Mouse (Mus musculus) hindbrain, embryonic 16.5 days (tissue): Measurements from ENCODE around the gene Ndufs8. TPM values are rescaled to one million over a fixed set of nuclear protein-coding genes. Genes with fewer than 3 reads are reported as not detected.

Experiments
- ATAC-seq: fragments of 200-750 bp; cut with Nextera tagmentation; 2 replicates; pipeline ENCODE4 v1.8.0; 2017; ENCODE audit warnings: moderate TSS enrichment, moderate library complexity
- H3K27ac ChIP-seq: fragments of 300-500 bp; sonication (generic); 2 replicates; pipeline ENCODE4 v1.5.1; 2014; ENCODE audit warnings: low read depth, mild to moderate bottlenecking, control low read depth, low read length, moderate library complexity
- H3K27me3 ChIP-seq: fragments of 300-500 bp; sonication (generic); replicated peaks from 2 replicates; pipeline ENCODE4 v1.6.1; 2014; ENCODE audit warnings: low read length; ENCODE audit not compliant: control insufficient read depth, insufficient read depth
- H3K36me3 ChIP-seq: fragments of 300-500 bp; sonication (generic); 2 replicates; pipeline ENCODE4 v1.6.1; 2014; ENCODE audit warnings: mild to moderate bottlenecking, low read length, moderate library complexity, mixed read lengths; ENCODE audit not compliant: control insufficient read depth, insufficient read depth
- H3K4me1 ChIP-seq: fragments of 300-500 bp; sonication (generic); 2 replicates; pipeline ENCODE4 v1.6.1; 2014; ENCODE audit warnings: low read depth, low read length; ENCODE audit not compliant: control insufficient read depth, insufficient read depth
- H3K4me2 ChIP-seq: fragments of 300-500 bp; sonication (generic); 2 replicates; pipeline ENCODE4 v1.6.1; 2014; ENCODE audit warnings: mild to moderate bottlenecking, low read length, control low read depth, moderate library complexity
- H3K4me3 ChIP-seq: fragments of 300-500 bp; sonication (generic); 2 replicates; pipeline ENCODE4 v1.5.1; 2014; ENCODE audit warnings: mild to moderate bottlenecking, low read length, control low read depth, moderate library complexity
- H3K9ac ChIP-seq: fragments of 300-500 bp; sonication (generic); 2 replicates; pipeline ENCODE4 v1.6.1; 2014; ENCODE audit warnings: low read depth, mild to moderate bottlenecking, control low read depth, low read length, moderate library complexity
- H3K9me3 ChIP-seq: fragments of 300-500 bp; sonication (generic); 2 replicates; pipeline ENCODE4 v1.6.1; 2014; ENCODE audit warnings: mild to moderate bottlenecking, low read length, moderate library complexity; ENCODE audit not compliant: control insufficient read depth
- WGBS: fragments of 180-500 bp; shearing (Covaris S2); extraction: QIAGEN DNeasy Blood & Tissue Kit; methylation state at CpG from one replicate; pipeline ENCODE4 v1.1.7; 2014; 5-methylcytosine and 5-hydroxymethylcytosine counted together
- polyA plus RNA-seq: library from polyadenylated mRNA; unstranded; fragments of >200 nt; fragmentation: Nextera tagmentation; extraction: Ambion mirVana; gene quantifications from 2 replicates; pipeline ENCODE4 v1.2.1, GENCODE M21; 2015

Ndufs8 gene
- polyA plus RNA-seq, 1 experiment from 2014 or later = 320 TPM

DNA sequence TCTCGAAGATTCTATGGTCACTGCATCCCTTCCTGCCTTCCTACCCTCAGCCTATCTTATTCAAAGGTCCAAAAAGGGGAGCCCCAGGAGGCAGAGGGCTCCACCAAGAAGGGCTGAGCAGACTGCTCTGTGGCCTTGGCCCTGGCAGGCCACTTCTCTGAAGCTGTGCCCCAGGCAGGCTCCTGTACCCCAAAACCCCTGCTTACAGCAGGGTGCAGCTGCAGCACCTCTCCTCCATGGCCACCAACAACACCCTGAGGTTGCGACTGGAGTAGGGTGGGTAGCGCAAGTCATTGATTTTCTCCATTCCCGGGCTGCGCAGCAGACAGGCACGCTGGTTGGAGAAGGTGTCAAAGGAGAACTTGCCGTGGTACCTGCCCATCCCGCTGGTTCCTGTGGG is 1.1 kb upstream of the Ndufs8 start:
- H3K4me1 ChIP-seq = peaks cover 15% of the 10 kb centered on the region
- ATAC-seq = no peak
- 88% methylated on average over 8 of the region's 8 CpGs for WGBS
- no peaks in the 10 kb centered on the region for H3K27me3 ChIP-seq
- H3K4me3 ChIP-seq = peak overlapping the region; percentile 76
- H3K27ac ChIP-seq = no peak overlapping the region
- peak overlapping the region; percentile 71 for H3K4me2 ChIP-seq
- no peaks in the 10 kb centered on the region for H3K9me3 ChIP-seq
- H3K9ac ChIP-seq = no peak overlapping the region
- peaks cover 14% of the 10 kb centered on the region for H3K36me3 ChIP-seq

DNA sequence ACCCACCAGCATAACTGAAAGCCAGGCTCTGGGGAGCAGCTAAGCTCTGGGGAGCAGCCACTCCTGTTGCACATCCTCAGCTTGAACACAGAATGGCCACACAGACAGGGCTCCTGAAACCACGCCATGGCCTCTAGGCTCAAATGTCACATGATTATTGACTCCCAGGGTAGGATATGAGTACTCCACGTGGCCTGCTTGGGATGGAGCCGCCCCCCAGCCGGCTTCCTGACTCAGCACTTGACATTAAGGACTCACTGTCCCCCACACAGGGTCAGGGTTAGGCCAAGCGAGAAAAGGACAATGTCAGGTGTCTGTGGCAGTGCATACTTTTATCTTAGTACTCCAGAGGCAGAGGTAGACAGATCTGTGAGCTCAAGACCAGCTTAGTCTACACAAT is 2.4 kb downstream of the Ndufs8 start:
- WGBS = 81% methylated on average over 5 of the region's 5 CpGs
- peaks cover 15% of the 10 kb centered on the region for H3K36me3 ChIP-seq
- H3K4me1 ChIP-seq = peaks cover 21% of the 10 kb centered on the region
- ATAC-seq = no peak
- no peak overlapping the region for H3K27ac ChIP-seq
- H3K9me3 ChIP-seq = no peaks in the 10 kb centered on the region
- no peaks in the 10 kb centered on the region for H3K27me3 ChIP-seq
- H3K4me2 ChIP-seq = no peak overlapping the region
- H3K4me3 ChIP-seq = no peak overlapping the region
- H3K9ac ChIP-seq = no peak overlapping the region

DNA sequence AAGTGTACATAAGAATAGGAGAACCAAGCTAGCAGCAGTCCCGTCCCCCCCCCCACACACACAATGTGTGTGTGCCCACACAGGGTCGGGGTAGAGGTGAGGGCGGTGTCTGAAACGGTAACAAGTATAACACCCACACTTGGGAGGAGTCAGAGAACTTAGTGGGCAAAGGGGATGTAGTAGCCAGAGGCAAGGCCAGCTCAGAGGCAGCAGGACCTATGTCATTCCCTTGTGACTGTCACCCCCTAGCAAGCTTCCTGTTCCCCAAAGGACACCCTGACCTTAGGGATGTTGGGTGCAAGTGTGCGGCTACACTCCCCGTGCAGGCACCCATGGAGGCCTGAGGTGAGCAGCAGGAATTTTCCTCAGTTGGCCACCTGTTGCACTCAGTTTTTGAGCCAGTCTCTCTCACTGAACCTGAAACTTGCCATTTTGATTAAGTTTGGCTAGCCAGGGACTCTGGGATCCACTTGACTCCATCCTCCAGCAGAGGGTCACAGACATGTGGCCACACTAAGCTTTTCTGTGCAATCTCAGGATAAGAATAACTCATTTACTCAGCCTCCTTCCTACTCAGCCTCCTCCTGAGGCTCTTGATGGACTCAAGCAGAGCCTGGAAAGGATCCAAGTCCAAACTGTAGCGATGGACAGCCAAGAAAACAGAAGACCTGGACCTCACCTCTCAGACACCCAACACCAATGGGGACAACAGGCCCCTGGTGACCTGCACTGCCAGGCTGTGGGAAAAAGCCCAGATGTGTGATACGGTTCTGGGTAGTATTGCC is 4.5 kb downstream of the Ndufs8 start:
- no peak overlapping the region for H3K4me3 ChIP-seq
- WGBS = 77% methylated on average over 8 of the region's 8 CpGs
- H3K4me2 ChIP-seq = peak overlapping the region; percentile 74
- peaks cover 14% of the 10 kb centered on the region for H3K4me1 ChIP-seq
- H3K9ac ChIP-seq = no peak overlapping the region
- H3K9me3 ChIP-seq = no peaks in the 10 kb centered on the region
- peaks cover 15% of the 10 kb centered on the region for H3K36me3 ChIP-seq
- no peak for ATAC-seq
- H3K27ac ChIP-seq = no peak overlapping the region
- H3K27me3 ChIP-seq = no peaks in the 10 kb centered on the region

DNA sequence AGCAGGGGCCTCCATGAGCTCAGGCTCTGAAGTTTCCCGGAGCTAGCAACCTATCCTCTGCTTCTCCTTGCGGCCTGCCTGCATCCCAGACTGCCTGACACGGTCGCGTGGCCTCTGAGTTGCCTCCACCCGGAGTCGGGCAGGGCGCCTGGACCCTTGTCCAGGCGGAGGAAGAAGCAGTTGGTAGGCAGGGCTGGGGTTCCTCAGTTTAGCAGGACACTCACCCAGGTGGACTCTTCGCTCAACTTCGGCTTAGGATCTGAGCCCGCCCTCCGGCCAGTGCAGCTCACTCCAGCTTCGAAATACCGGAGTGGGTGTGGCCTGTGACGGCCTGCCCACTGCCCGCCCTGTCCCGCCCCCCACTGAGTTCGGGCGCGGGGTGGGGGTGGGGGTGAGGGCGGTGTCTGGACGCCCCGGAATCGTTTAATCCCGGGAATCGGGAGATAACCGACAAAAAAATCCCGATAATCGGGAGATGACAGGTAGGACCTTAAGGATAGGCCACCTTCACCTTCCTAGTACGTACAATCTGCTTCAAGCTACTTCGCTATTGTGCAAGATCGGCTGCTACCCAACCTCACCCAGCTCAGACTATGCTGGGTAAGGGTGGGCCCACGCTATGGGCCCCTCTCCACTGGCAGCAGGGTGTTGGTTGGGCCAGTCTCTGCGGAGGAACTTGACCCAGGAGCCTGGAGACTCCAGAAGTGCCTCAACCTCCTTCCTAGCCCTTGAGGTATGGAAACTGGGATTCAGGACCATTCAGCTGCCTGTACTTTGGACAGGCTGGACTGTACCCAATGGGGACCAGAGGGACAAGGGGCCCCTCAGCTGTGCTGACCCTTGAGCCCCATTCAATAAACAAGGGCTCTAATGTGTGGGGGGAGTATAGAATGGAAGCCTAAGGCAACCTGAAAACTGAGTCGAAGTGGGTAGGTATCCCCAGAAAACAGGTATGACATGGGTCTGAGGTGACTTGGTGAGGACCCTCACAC is 5.5 kb downstream of the Ndufs8 start, which contains the start of gene Tcirg1:
Gene Tcirg1 (minus strand): TSS at position 339 of the 992 bp plus-strand sequence.
- 7% methylated on average over 35 of the region's 36 CpGs for WGBS
- H3K4me3 ChIP-seq = peak within 1 kb of the TSS; percentile 47
- peaks cover 13% of the 10 kb centered on the region for H3K4me1 ChIP-seq
- no peak within 1 kb of the TSS for H3K27ac ChIP-seq
- H3K36me3 ChIP-seq = peaks cover 15% of the 10 kb centered on the region
- peak; percentile 81 for ATAC-seq
- peak within 1 kb of the TSS; percentile 65 for H3K9ac ChIP-seq
- H3K9me3 ChIP-seq = no peaks in the 10 kb centered on the region
- H3K4me2 ChIP-seq = peak within 1 kb of the TSS; percentile 74
- no peaks in the 10 kb centered on the region for H3K27me3 ChIP-seq

DNA sequence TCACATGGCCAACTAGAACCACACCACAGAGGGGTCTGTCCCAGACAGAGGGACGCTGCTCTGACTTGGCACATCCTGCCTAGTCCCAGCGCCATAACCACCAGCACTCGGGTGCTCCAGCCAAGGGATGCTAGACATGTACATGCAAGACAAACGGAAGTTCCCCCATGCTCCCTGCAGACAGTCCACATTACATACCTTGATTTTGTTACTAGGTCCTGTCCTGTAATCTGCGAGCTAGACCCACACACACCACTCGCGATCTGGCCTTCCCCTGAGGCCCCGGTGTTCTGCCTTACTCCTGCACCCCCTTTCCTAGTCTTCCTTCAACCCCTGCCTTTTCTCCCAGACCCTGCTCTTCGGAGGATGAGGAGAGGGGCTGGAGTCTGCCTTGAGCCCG is 6.2 kb downstream of the Ndufs8 start:
- WGBS = 55% methylated on average over 10 of the region's 10 CpGs
- Histone ChIP-seq H3K27ac (no peak overlapping the region), H3K4me2 (peak overlapping the region; percentile 74), H3K36me3 (peaks cover 15% of the 10 kb centered on the region), H3K9me3 (no peaks in the 10 kb centered on the region), H3K4me3 (peak overlapping the region; percentile 47), H3K27me3 (no peaks in the 10 kb centered on the region), H3K9ac (peak overlapping the region; percentile 65), H3K4me1 (peaks cover 6% of the 10 kb centered on the region; the same call in 1 of the 2 replicates)
- ATAC-seq = 0 out of 2 replicates have a peak, but pooled peaks have one; percentile 0

DNA sequence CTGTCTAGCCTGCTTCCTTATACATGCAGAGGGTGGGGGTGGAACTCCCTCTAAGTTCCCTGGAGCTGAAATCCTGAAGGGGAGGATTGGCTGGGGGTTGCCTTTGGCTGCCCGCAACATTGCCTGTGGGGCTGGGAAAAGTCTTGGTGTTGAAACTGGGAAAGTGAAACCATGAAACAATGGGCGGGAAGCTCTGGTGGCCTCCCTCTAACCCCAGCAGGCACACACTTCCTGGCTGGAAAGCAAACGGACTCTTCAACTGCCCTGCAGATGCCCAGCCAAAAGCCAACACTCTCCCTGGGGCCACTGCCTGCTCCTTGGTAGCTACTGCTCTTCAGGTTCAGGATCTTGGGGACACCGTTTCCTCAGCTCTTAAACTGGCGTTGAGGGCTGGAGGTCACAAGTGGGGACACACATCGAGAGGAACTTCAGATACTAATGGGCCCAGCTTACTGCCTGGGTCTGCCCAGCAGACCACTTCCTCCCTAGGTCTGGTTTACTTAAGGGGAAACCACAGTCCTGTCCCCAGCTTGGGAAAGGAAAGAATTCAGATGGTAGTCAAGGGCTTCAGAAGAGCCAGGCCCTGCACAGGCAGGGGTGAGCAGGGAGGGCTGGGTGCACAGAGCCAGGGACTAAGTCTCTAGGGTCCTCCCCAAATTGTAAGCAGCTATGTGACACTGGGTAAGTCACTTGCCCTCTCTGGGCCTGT is 7.2 kb downstream of the Ndufs8 start:
- ATAC-seq = no peak
- peak overlapping the region; percentile 2; the same call in 1 of the 2 replicates for H3K9ac ChIP-seq
- no peaks in the 10 kb centered on the region for H3K9me3 ChIP-seq
- H3K4me2 ChIP-seq = peak overlapping the region; percentile 74
- peaks cover 6% of the 10 kb centered on the region; the same call in 1 of the 2 replicates for H3K4me1 ChIP-seq
- WGBS = 61% methylated on average over 6 of the region's 6 CpGs
- no peak overlapping the region for H3K4me3 ChIP-seq
- H3K27me3 ChIP-seq = no peaks in the 10 kb centered on the region
- peaks cover 13% of the 10 kb centered on the region for H3K36me3 ChIP-seq
- H3K27ac ChIP-seq = peak overlapping the region; percentile 63

DNA sequence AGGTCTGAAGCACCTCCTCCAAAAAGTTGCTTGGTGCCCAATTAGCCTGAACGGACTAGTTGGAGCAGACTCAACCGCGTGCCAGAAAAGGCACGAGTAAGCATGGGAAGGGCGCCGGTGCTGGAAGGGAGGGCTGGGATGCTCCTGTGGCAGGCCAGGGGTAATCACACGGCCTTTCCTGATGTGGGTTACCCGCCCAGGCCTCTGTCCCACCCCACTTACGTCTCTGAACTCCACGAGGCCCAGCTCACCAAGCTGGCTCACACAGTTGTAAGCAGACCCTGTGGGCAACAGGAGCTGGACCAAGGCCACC is 8.3 kb downstream of the Ndufs8 start:
- H3K9me3 ChIP-seq = no peaks in the 10 kb centered on the region
- no peak for ATAC-seq
- WGBS = 77% methylated on average over 10 of the region's 10 CpGs
- peaks cover 6% of the 10 kb centered on the region; the same call in 1 of the 2 replicates for H3K4me1 ChIP-seq
- H3K27ac ChIP-seq = no peak overlapping the region
- H3K27me3 ChIP-seq = no peaks in the 10 kb centered on the region
- peaks cover 7% of the 10 kb centered on the region for H3K36me3 ChIP-seq
- no peak overlapping the region for H3K4me2 ChIP-seq
- H3K9ac ChIP-seq = no peak overlapping the region
- no peak overlapping the region for H3K4me3 ChIP-seq

DNA sequence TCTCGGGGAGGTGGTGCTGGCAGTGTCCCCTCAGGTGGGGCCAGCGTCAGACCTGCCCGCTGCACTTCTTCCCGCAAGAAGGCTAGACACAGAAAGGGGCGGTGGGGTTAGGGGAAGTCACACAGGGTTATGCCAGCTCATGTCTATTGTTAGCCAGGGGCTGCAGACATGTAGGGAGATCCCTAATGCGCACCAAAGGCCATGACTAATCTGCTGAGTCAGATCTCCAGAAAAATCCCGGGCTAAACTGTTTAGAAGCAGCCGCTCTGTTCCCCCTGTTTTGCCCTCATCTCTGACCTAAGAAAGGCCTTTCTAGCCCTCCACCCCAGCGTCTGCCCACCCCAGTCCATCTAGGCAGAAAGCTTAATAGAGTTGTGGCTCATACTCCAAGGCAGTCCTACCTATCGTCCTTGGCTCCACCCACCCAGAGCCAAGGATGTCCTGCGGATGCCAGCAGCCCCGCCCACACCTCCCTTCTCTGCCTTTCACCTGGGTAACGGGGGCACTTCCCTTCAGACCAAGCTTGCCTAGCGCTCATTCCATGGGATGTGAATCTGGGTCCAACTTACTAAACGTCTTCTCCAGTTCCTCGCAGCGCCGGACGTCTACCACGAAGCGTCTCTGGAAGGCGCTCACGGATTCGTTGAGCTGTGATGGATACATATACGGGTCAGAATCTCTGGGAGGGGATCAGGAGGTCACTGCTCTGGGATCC is 8.8 kb downstream of the Ndufs8 start:
- H3K4me3 ChIP-seq = no peak overlapping the region
- no peak for ATAC-seq
- H3K9me3 ChIP-seq = no peaks in the 10 kb centered on the region
- peaks cover 6% of the 10 kb centered on the region; the same call in 1 of the 2 replicates for H3K4me1 ChIP-seq
- WGBS = 71% methylated on average over 25 of the region's 25 CpGs
- no peak overlapping the region for H3K27ac ChIP-seq
- peaks cover 2% of the 10 kb centered on the region for H3K36me3 ChIP-seq
- no peaks in the 10 kb centered on the region for H3K27me3 ChIP-seq
- H3K9ac ChIP-seq = no peak overlapping the region
- H3K4me2 ChIP-seq = no peak overlapping the region
